Mouse (Mus musculus): ENCODE data around the gene Ipo7. TPM values are rescaled to one million over a fixed set of nuclear protein-coding genes. Genes with fewer than 3 reads are reported as not detected.
"Not testable (repeated sequence)": the region's sequence is repeated elsewhere in the genome, so short reads cannot be mapped to it uniquely, and the experiment has no call there.

Gene Ipo7
- 10.7 and 11.9 TPM in 2 replicates for polyA plus RNA-seq (2015; fragmentation: Nextera tagmentation; extraction: Ambion mirVana)

DNA sequence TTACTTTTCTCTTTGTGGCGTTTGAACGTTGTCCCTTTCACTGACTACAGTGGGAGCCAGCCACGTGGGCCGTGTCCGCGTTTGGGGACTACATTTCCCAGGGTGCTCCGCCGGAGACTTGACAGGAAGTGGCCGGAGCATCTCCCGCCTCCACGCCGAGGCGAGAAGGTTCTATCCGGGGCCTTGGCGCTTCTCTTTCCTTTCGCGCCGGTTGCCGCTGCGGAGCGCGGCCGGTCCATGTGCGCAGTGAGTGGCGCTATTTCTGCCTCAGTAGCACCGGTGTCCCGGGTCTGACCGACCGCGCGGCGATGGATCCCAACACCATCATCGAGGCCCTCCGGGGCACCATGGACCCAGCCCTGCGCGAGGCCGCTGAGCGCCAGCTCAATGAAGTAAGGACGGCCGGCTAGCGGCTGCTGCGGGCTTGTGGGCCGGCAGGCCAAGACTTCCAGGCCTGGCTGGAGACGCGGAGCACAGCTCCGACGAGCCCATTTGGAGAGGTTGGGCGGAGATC is at the start of gene Ipo7:
Gene Ipo7, plus strand, starts transcription at position 158 of the 514 bp plus-strand sequence.
- peaks cover 10% of the 10 kb centered on the region for H3K4me1 ChIP-seq (ENCODE audit: insufficient read depth)
- WGBS (ENCODE audit: insufficient replicate concordance): 0% methylated on average over 47 of the region's 48 CpGs
- H3K4me3 ChIP-seq (ENCODE audit: low read depth, low read length): peak within 1 kb of the TSS; percentile 96
- peak within 1 kb of the TSS; percentile 98 for H3K9ac ChIP-seq (replicated peaks)
- ATAC-seq: peak; percentile 94
- peak; percentile 94 for DNase-seq
- peak within 1 kb of the TSS; percentile 96 for H3K27ac ChIP-seq (ENCODE audit: low read depth)
- H3K9me3 ChIP-seq (ENCODE audit: low read length): no peaks in the 10 kb centered on the region; the same call in 1 of the 2 replicates
- TF ChIP-seq EP300 (IDR thresholded peaks at IDR 0.05; ENCODE audit: low read depth): no peak
- TF ChIP-seq CTCF (IDR thresholded peaks at IDR 0.05; ENCODE audit: low read depth): 0 out of 2 replicates have a peak, but pooled peaks have one; percentile 14
- no peaks in the 10 kb centered on the region for H3K36me3 ChIP-seq (replicated peaks; ENCODE audit: insufficient read depth, low read length)
- peak within 1 kb of the TSS; percentile 73 for H3K4me2 ChIP-seq (ENCODE audit: low read depth, low read length)
- no peaks in the 10 kb centered on the region for H3K27me3 ChIP-seq (ENCODE audit: insufficient read depth, low read length)

DNA sequence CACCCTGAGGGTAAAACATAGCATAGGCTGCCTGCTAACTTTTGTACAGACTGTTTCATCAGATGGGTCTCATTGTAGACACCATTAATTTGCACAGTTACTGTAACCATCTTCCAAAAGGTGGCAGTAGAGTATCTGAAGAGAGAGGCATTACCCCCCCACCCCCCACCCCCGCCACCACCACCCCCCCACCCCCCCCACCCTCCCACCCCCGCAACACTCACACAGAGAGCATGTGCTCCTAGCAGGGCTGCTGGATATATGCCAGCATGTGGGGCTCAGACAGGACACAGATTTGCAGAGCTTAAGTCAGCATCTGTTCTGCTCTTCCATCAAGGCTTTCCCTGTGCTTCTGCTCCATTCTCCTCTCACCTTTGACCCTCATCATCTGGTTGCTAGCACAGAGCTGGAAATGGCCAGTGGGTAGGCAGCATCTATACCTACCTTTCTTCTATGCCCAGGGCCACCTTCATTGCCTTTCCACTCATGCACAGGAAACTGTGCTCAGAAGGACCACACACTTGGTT is 49.1 kb upstream of the Ipo7 start:
- DNase-seq (no peak), ATAC-seq (peak; percentile 13; the same call in 1 of the 2 replicates)
- no peaks in the 10 kb centered on the region for H3K27me3 ChIP-seq (ENCODE audit: insufficient read depth, low read length)
- H3K9ac ChIP-seq (replicated peaks): no peak overlapping the region
- no peak for TF ChIP-seq EP300 (IDR thresholded peaks at IDR 0.05; ENCODE audit: low read depth)
- TF ChIP-seq CTCF (IDR thresholded peaks at IDR 0.05; ENCODE audit: low read depth): no peak
- H3K27ac ChIP-seq (ENCODE audit: low read depth): no peak overlapping the region
- no peaks in the 10 kb centered on the region for H3K4me1 ChIP-seq (ENCODE audit: insufficient read depth)
- H3K4me3 ChIP-seq (ENCODE audit: low read depth, low read length): no peak overlapping the region
- H3K9me3 ChIP-seq (ENCODE audit: low read length): no peaks in the 10 kb centered on the region
- WGBS (ENCODE audit: insufficient replicate concordance): 8% methylated on average over 2 of the region's 2 CpGs
- peaks cover 7% of the 10 kb centered on the region for H3K36me3 ChIP-seq (replicated peaks; ENCODE audit: insufficient read depth, low read length)
- H3K4me2 ChIP-seq (ENCODE audit: low read depth, low read length): no peak overlapping the region

DNA sequence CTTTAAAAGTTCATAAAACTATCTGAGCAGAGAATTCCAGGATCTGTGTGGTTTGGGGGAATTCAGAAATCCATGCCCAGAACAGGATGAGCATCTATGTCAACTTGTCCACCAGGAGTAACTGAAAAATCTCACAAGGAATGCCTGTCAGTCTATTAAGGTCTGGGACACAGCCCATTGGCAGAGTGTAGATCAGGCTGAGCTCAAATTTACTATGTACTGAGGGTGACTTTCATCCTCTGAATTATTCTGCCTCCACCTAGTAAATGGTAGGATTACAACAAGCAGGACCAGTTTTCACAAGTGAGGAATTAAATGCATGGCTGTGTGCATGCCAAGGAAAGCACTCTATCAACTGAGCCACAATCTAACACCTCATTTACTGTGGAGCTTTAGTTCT is 48.5 kb upstream of the Ipo7 start:
- no peaks in the 10 kb centered on the region for H3K4me1 ChIP-seq (ENCODE audit: insufficient read depth)
- H3K27ac ChIP-seq (ENCODE audit: low read depth): no peak overlapping the region
- no peak overlapping the region for H3K4me2 ChIP-seq (ENCODE audit: low read depth, low read length)
- H3K9me3 ChIP-seq (ENCODE audit: low read length): no peaks in the 10 kb centered on the region
- H3K27me3 ChIP-seq (ENCODE audit: insufficient read depth, low read length): no peaks in the 10 kb centered on the region
- no peak overlapping the region for H3K4me3 ChIP-seq (ENCODE audit: low read depth, low read length)
- DNase-seq: no peak
- ATAC-seq: no peak
- peaks cover 7% of the 10 kb centered on the region for H3K36me3 ChIP-seq (replicated peaks; ENCODE audit: insufficient read depth, low read length)
- H3K9ac ChIP-seq (replicated peaks): no peak overlapping the region
- TF ChIP-seq CTCF (IDR thresholded peaks at IDR 0.05; ENCODE audit: low read depth): no peak
- no peak for TF ChIP-seq EP300 (IDR thresholded peaks at IDR 0.05; ENCODE audit: low read depth)

DNA sequence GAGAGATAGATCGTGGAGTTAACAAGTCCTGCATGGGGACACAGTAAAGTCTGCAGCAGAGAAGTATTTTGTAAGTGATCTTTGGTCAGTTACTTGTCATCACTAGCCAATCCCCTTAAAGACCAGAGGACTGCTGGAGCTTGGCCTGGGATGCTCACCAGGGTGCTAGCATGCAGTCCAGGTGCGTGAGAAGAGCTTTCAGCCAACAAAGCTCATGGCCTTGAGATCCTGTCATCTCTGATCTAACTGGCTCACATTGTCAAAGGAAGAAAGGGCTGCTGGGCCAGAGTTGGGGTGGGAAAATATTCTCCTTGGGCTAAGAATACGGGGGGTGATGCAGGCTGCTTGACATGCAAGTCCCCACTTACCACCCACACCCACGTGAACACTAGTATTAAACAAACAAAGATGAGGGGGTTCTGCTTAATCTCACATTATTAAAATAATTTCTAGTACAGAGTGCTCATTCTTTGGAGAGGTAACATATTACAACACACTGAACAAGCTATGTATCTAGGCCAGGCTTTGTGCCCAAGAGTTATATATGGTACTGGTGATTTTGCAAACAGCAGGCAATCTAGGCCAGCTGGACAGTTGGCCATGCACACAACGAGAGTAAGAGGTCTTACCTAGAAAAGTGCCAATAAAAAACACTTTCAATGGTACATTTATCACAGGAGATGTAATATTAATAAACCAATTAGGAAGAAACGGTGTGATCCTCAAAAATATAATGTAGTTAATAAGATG is 41.9 kb upstream of the Ipo7 start:
- H3K27me3 ChIP-seq (ENCODE audit: insufficient read depth, low read length): no peaks in the 10 kb centered on the region
- H3K9me3 ChIP-seq (ENCODE audit: low read length): no peaks in the 10 kb centered on the region
- no peak overlapping the region for H3K27ac ChIP-seq (ENCODE audit: low read depth)
- ATAC-seq (no peak), DNase-seq (no peak)
- TF ChIP-seq EP300 (IDR thresholded peaks at IDR 0.05; ENCODE audit: low read depth): no peak
- no peak for TF ChIP-seq CTCF (IDR thresholded peaks at IDR 0.05; ENCODE audit: low read depth)
- 84% methylated on average over 6 of the region's 6 CpGs for WGBS (ENCODE audit: insufficient replicate concordance)
- peaks cover 36% of the 10 kb centered on the region for H3K36me3 ChIP-seq (replicated peaks; ENCODE audit: insufficient read depth, low read length)
- no peak overlapping the region for H3K4me3 ChIP-seq (ENCODE audit: low read depth, low read length)
- no peaks in the 10 kb centered on the region for H3K4me1 ChIP-seq (ENCODE audit: insufficient read depth)
- no peak overlapping the region for H3K9ac ChIP-seq (replicated peaks)
- H3K4me2 ChIP-seq (ENCODE audit: low read depth, low read length): no peak overlapping the region

DNA sequence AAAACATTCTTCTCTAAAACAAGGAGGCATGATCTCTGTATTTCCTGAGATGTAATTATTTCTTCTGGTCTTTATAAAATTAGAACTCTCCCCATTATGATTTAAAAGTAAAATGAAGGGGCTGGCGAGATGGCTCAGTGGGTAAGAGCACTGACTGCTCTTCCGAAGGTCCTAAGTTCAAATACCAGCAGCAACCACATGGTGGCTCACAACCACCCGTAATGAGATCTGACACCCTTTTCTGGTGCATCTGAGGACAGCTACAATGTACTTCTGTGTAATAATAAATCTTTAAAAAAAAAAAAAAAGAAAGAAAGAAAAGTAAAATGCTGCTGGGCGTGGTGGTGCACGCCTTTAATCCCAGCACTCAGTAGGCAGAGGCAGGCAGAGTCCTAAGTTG is 40.9 kb upstream of the Ipo7 start:
- H3K4me2 ChIP-seq (ENCODE audit: low read depth, low read length); H3K4me1 ChIP-seq (ENCODE audit: insufficient read depth); H3K27ac ChIP-seq (ENCODE audit: low read depth); H3K9me3 ChIP-seq (ENCODE audit: low read length); H3K9ac ChIP-seq (replicated peaks); H3K4me3 ChIP-seq (ENCODE audit: low read depth, low read length); H3K27me3 ChIP-seq (ENCODE audit: insufficient read depth, low read length); DNase-seq; ATAC-seq: not testable (repeated sequence)
- peak; percentile 64 for TF ChIP-seq CTCF (IDR thresholded peaks at IDR 0.05; ENCODE audit: low read depth)
- peaks cover 42% of the 10 kb centered on the region for H3K36me3 ChIP-seq (replicated peaks; ENCODE audit: insufficient read depth, low read length)
- 66% methylated on average over 5 of the region's 5 CpGs for WGBS (ENCODE audit: insufficient replicate concordance)

DNA sequence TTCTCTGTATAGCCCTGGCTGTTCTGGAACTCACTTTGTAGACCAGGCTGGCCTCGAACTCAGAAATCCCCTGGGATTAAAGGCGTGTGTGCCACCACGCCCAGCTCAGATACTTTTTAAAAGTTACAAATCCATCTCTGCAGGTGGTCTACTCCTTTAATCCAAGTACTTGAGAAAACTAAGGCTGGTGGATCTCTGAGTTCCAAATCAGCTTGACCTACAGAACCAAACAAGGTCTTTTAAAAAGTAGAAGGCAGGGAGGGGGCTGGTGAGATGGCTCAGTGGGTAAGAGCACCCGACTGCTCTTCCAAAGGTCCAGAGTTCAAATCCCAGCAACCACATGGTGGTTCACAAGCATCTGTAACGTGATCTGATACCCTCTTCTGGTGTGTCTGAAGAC is 33.5 kb upstream of the Ipo7 start:
- ATAC-seq; DNase-seq; H3K27me3 ChIP-seq (ENCODE audit: insufficient read depth, low read length); H3K27ac ChIP-seq (ENCODE audit: low read depth); H3K9me3 ChIP-seq (ENCODE audit: low read length); H3K9ac ChIP-seq (replicated peaks): not testable (repeated sequence)
- H3K4me2 ChIP-seq (ENCODE audit: low read depth, low read length): peak overlapping the region; percentile 75; the same call in 1 of the 2 replicates
- 0 out of 2 replicates have a peak overlapping the region, but pooled peaks have one; percentile 62 for H3K4me3 ChIP-seq (ENCODE audit: low read depth, low read length)
- peaks cover 17% of the 10 kb centered on the region for H3K36me3 ChIP-seq (replicated peaks; ENCODE audit: insufficient read depth, low read length)
- peaks cover 11% of the 10 kb centered on the region for H3K4me1 ChIP-seq (ENCODE audit: insufficient read depth)
- WGBS (ENCODE audit: insufficient replicate concordance): 72% methylated on average over 5 of the region's 5 CpGs

All from liver, postnatal 0 days (tissue).